Mouse (Mus musculus) frontal cortex, postnatal 14 days (tissue): ENCODE measurements around the gene Rab3d.

ENCODE experiments used
- DNase-seq, 2 experiments: peaks; one replicate each; pipeline ENCODE4 v3.0.0; 2022; ENCODE audit warnings: low spot score in 2 of 2

The Rab3d gene

DNA sequence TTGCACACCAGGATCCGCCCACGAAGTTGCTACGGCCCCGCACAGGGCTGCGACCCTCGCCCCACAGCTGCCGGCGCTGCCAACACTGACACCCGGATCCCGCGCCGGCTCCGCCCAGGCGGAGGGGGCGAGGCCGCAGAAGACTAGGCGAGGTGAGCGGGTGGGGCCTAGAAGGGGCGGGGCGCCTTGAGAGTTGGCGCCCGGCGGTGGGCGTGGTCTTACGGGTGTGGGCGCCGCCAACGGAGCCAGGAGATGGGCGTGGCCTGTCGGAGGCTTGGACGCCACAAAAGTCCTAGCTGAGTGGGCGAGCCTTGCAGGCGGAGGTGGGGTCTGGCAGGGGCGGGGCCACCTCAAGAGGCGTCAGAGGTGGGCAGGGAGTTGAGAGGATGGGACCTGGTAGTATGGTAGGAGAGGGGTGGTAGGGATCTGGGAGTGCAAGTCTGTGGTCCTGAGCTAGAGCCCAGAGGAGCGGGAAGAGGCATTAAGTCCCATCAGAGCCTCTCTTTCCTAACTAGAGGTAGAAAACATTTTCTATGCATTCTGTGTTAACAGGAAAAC, at the start of gene Rab3d:
TSS of gene Rab3d (minus strand) at position 158 of the 558 bp plus-strand sequence.
- peak; percentile 80 to 82 for DNase-seq

DNA sequence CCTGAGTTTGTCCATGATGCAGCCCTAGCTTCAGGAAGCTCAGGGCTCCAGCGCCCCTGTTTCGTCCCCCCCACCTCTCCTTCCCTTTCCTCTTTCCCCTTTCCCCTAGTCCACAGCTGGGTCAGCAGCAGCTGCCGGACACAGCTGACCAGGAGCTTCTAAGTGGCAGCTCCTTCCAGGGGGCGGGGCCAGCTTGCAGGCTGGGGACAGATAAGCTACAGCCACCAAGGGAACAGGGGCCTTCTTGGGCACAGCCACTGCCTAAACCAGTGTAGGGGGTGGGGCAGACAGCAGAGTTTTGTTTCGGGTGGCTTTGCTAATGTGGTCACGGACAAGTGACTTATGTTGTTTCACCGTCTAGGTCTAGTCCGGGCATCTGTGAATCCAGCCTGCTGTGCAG, 45.4 kb upstream of the Rab3d start, which contains the start of gene Epor:
TSS of gene Epor (minus strand) at position 90 of the 400 bp plus-strand sequence.
- no peak for DNase-seq

DNA sequence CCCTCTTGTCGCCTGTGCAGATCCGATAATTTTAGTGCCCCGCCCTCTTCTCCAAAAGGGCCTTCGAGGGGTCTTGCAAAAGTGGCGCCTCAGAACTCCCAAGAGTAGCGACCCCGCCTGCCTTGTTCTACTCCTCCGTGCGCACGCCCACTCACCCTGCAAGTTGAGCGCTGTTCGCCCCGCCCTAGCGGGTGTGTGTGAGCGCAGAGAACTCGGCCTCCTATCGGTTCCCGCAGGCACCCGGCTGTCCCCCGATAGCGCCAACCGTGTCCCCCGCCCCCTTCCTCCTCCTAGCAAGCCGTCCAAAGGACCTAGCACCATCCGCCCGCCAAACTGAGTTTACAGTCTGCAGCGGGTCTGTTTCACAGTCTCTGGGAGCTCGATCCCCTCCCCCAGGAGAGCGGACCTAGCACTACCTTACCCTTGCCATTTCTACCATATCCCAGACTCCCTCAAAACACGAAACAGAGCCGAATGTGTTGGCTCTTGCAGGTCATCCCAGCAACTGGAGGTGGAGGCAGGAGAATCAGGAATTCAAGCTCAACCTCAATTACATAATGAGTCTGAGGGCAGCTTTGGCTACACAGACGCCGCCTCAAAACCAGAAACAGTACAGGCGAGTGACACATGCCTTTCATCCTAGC, 44.5 kb upstream of the Rab3d start:
- DNase-seq = peak; percentile 56 to 62

DNA sequence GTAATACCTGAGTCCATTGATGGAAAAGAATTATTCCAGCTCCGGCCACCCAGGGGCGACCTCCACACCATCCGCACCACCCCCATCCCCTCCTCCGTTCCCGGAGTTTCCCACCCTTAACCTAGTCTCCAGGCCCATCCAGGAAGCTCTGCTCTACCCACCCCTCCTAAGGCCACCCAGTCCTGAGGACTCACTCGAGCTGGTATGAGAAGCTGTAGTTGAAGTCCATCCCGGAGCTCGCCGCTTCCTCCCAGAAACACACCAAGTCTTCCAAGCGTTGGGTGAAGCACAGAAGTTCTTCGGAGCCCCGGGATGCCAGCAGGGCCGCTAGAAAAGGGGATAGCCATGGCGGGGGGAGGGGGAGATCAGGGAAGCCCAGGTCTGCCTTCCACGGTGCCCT, 44.0 kb upstream of the Rab3d start:
- no peak for DNase-seq

DNA sequence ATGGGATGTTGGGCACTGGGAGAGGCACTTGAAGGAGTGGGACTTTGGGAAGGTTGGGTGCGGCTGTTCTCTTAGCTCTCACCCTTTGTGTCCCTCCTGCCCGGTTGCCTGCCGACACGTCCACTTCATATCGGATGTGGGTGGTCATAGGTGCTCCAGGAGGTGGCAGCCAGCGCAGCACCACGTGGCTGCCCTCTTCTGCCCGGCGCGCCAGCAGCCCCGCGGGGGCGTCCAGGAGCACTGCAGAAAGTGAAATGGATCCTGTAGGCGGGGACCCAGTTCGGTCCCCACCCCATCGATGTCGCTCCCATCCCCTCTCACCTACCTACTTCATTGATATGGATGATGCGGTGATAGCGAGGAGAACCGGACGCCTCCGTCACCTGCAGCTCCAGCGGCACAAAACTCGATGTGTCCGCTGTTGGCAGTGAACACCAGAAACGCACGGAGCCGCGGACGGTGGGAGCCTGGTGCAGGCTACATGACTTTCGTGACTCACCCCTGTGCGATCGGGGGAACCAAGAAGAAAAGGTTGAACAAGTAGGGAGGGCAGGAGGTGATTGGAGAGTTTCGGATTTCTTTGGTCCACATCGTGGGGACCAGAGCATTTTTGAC, 43.5 kb upstream of the Rab3d start:
- no peak for DNase-seq

DNA sequence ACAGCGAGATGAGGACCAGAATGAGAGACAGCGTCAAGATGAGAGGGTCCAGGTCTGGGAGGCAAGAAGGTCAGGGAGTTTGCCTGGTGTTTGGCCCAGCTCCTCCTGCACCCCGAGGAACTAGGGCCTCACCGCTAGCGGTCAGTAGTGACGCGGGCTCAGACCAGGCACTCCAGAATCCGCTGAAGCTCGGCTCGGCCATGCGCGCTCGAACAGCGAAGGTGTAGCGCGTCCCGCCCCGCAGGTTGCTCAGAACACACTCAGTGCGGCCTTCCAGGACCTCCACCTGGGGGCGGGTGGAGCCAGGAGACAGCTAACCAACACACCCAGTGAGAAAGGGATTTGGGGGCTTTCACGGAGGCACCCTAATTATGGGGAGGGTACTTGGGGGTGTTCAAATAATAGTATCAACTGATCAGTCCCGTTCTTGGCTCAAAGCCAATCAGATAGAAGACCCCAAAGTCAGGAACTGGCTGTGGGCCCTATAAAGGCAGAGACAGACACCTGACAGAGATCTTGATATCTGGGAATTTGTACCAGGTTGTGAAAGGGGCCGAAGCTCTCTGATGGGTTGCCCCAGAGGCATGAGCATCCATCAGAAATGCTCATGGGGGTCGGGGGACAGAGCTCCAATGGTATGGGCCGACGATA, 42.7 kb upstream of the Rab3d start:
- no peak for DNase-seq

DNA sequence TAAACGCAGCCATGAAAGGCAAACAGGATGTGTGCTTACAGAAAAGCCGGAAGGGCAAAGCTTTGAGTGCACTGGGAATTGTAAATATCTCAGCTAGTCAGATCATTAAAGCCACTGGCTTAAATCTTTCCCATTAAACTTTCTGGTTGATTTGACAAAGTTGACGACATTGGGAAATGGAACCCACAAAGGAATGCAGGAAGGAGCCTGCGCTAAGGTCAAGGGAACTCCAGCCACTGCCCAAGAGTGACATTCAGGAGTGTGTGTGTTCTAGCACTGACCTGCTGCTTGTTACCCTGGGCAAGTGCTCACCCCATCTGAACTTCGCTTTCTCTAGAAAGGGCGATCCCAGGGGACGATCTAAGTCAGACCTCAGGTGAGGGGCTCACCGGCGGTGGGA, 42.1 kb upstream of the Rab3d start:
- no peak for DNase-seq

DNA sequence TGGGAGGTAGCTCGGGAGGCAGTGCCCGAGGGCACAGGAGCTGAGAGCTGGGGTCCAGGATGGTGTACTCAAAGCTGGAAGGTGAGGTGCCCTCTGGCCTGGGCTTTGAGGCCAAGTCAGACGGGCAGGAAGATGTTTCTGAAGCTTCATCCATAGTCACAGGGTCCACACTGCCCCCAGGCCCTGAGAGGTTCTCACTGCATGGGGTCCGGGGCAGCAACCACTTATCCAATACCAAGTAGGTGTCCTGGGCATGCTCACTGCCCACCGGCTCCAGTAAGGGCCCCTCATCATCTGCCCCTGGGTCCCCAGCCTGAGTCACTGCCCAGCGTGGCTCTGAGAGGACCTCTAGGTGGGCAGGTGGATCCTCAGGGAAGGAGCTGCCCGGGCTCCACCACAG, 41.3 kb upstream of the Rab3d start:
- no peak for DNase-seq

DNA sequence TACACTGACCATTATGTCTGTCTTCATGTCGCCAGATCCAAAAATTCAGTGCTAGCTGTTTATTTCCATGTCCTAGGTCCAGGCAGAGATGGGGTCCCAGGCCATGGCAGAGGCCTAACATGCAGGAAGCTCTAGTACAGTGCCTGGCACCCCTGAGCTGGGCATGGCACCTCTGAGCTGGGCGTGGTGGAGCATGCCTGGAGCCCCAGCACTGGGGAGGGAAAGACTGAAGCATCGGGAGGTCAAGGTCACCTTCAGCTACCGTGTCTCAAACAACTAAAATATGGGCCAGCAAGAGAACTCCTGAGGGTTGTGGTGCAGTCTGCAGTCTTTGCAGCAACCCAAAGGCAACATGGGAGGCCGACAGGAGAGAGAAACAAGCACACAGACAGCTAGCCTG, 40.4 kb upstream of the Rab3d start:
- no peak for DNase-seq

DNA sequence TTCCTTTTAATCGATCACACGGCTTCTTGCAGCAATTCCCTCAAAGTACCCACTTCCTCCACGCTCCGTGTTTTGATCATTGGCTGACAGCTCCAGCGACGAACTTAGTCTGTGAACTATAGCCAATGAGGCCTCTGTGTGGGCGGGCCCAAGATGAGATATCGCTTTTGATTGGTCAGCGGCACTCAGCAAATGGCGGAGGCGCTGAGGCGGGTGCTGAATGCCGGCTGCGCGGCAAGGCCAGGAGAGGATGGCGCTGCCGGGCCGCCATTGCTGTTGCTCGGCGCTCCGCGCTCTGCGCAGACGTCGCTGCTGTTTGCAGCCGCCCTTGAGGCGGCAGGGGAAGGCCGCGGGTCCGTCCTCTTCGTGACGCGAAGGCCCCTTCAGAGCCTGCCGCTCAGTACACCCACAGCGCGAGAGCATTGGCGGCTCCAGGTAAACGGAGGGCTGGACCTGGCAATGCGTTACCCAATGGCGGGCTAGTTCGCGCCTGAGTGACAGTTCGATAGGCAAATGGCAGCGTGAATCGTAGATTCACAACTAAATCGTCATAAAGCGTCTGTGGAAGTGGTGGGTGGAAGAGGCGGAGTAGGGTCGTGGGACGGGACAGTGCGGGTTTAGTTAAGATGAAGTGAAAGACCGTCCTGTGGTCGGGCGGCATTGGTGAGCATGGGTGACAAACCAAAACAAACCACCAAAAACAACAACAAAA, 37.7 kb upstream of the Rab3d start, which contains the start of gene Swsap1:
TSS of gene Swsap1 (plus strand) at position 186 of the 712 bp plus-strand sequence.
- DNase-seq = peak; percentile 99 to 100

DNA sequence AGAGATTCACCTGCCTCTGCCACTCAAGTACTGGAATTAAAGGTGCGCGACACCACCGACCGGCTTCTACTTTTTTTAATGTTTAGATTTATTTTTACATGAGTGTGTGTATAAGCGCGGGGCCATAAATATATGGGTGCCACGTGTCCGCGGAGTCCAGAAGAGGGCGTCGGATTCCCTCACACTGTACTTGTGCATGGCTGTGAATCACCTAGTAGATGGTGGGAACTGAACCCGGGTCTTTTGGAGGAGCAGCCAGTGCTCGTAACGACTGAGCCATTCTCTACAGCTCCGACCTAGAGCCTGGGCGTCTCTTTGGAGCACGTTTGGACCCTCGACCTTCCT, 37.2 kb upstream of the Rab3d start:
- DNase-seq = peak in 1 of 2 experiments; percentile 67

DNA sequence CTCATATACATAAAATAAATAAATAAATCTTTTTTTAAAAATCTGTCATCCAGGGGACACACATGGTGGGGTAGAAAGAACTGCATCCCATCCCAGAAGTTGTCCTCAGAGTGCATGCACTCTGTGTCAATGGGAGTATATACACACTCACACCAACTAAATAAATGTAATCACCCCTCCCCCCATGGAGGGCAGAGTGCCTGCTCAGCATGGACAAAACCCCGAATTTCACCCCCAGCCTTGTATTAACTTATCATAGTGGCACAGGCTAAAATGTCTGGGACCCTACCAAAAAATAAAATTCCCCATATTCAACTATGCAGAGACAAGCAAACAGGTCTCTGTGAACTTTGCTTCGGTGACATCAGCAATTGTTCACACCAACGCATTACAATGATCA, 36.6 kb upstream of the Rab3d start:
- no peak for DNase-seq

DNA sequence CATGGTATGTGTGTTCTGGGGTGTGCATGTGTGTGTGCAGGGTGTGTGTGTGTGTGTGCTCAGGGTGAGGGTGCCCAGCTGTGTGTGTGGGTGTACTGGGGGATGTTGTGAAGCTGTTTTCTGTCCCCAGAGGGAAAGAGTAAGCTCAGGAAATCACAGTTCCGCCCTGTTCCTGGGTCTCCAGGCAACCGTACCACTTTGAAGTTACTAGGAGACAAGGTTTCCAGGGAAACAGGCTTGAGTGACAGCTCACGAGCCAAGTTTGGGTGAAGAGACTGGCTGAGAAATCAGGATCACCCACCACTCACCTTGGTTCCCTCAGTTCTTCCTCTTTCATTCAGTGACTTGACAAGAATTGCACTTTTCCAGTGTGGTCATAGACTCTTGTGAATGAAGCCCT, 35.6 kb upstream of the Rab3d start:
- peak; percentile 57 to 73 for DNase-seq

DNA sequence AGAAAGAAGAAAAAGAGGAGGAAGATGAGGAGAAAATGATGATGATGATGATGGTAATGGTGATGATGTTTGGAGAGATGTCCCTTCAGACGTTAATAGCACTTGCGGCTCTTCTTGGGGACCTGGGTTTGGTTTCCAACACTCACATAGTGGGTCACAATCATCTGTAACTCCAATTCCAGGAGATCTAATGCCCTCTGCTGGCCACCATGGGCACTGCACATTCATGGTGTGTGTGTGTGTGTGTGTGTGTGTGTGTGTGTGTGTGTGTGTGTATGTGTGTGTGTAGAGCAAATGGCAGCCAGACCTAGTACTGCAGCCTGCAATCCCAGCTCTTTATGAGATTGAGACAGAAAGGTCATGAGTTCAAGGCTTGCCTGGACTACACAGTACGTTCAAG, 34.0 kb upstream of the Rab3d start:
- DNase-seq = no peak

DNA sequence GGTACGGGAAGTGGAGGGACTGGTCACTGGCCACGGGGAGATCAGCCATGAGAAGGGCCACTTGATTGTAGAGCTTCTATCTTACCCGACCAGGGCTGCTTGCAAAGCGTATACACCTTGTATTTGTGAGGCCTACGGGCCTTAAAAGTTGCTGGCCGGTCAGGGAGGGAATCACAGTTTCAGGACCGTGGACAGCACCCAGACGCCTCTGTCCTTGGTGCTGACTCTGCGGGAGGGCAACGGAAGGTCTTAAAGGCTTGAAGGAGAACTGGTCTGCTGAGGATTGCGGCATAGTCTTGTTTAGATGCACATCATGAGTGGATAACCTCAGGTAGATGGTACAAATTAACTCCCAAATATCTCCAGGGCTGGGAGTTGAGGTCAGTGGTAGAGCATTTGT, 32.3 kb upstream of the Rab3d start:
- no peak for DNase-seq

DNA sequence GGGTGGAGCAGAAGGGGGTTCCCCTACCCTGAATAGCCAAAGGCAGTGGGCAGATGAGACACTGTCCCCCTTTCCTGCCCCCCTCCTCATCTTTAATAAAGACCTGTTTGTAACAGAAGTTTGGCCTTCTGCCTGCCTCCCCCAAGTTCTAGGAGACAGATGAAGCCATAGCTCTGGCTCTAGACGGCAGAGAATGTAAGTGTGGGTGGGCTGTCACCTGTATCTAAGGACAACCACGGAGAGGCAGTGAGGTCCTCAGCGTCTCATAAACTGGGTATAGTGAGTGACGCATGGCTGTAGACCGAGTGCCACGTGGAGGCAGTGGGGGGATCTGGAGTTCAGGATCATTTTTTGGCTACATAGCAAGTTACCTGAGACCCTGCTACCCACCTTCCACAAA, 30.8 kb upstream of the Rab3d start:
- DNase-seq = no peak

DNA sequence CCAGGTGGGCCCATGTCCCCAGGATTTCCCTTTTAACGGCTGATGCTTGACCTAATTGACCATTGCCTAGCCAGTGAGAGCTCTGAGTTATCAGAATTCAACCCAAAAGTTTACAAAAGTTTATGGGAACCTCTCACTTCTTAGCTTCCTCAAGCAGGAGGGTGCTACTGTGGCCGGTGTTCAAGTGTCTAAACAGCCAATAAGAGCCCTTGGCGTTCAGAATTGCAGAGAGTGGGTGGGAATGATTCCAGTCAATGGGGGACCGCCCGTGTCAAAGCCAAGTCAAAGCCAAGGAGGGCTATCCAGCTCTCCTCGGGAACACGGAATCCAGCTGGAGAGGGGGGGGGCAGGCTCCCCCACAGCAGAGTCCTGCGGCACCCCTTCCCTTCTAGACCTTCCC, 30.2 kb upstream of the Rab3d start:
- DNase-seq = no peak

DNA sequence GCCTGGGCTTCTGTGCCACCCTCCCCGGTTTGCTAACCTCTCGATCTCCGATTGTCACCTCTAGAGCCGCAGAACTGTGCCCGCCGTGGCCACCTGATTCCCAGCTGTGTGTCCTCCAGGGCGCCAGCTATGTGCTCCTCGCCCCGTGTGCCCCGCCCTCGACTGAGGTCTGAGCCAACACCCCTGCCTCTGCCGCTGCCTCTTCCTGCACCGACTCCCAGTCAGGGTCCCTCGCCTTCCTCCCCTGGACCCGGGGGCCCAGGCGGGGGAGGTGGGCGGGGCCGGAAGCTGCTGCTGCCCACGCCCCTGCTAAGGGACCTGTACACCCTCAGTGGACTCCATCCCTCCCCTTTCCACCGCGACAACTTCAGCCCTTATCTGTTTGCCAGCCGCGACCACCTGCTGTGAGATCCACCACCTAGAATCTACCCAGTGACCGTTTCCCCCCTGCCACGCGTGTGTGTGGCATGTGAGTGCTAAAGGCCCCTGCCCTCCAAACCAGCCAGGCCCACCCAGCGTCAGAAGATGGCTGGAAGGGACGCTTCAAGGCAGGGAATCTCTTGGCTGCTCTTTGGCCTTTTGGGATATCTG, 29.6 kb upstream of the Rab3d start:
- DNase-seq = no peak

DNA sequence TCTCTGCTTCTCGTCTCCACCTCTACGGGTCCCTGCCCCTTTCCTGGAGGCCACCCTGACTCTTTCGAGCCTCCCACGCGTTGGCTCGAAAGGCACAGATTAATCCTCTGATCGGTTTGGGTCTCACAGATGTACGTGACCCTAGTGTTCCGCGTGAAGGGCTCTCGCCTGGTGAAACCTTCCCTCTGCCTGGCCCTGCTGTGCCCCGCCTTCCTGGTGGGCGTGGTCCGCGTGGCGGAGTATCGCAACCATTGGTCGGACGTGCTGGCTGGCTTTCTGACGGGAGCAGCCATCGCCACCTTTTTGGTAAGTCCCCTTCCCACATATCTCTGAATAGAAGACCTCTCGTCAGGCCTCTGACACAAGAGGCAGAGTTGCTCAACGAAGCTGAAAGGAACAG, 26.3 kb upstream of the Rab3d start:
- DNase-seq = no peak

DNA sequence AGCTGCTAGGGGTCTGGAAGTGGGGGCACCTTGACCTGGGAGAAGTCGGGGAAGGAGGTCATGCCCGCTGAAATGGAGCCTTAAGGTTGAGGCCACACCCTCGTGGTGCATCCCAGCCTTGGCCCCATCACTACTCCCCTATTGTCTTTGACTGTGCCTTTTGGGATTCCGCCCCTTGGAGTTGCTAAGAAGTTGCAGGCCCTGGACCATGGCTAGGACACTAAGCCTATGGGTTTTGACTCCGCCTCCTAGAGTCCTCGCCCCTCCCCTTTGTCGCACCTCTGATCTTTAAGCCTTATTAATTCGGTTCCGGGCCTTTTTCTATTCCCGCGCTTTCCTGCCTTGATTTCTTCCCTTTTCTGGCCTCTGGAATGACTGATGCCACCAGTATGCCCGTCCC, 25.6 kb upstream of the Rab3d start:
- no peak for DNase-seq

DNA sequence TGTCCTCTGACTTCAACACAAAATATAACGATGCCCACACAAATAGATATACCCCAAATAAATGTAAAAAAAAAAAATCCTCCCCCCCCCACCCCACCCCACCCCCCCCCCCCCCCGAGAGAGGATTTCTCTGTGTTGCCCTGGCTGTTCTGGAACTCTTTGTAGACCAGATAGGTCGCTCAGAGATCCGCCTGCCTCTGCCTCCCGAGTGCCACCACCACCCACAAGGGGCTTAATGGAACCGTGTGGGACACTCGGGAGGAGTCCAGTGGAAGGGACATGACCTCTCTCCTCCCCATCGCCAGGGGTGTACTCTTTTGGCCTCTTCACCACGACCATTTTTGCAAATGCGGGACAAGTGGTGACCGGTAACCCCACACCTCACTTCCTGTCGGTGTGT, 25.1 kb upstream of the Rab3d start:
- DNase-seq = no peak
